Mouse (Mus musculus) forebrain, embryonic 14.5 days (tissue): Measurements from ENCODE around the gene Strn3. TPM values are rescaled to one million over a fixed set of nuclear protein-coding genes. Genes with fewer than 3 reads are reported as not detected.
A peak's percentile ranks its signal among the peaks of the same experiment; 100 is the strongest.
"Not testable (repeated sequence)": the region's sequence is repeated elsewhere in the genome, so short reads cannot be mapped to it uniquely, and the experiment has no call there.

ENCODE experiments used
- ATAC-seq: fragments of 200-750 bp; cut with Nextera tagmentation; 2 replicates; pipeline ENCODE4 v1.8.0; 2017; ENCODE audit warnings: mild to moderate bottlenecking, moderate library complexity
- DNase-seq: peaks from one replicate; pipeline ENCODE4 v3.0.0-alpha.2; 2015; ENCODE audit warnings: low spot score
- H3K27ac ChIP-seq: fragments of 300-500 bp; sonication (generic); 2 replicates; pipeline ENCODE4 v1.5.1; 2014; ENCODE audit warnings: low read depth, mild to moderate bottlenecking, control low read depth, low read length, moderate library complexity
- H3K27me3 ChIP-seq: fragments of 300-500 bp; sonication (generic); replicated peaks from 2 replicates; pipeline ENCODE4 v1.6.1; 2014; ENCODE audit warnings: low read length, control low read depth, mixed read lengths; ENCODE audit not compliant: control insufficient read depth, insufficient read depth
- H3K36me3 ChIP-seq: fragments of 300-500 bp; sonication (generic); 2 replicates; pipeline ENCODE4 v1.6.1; 2014; ENCODE audit warnings: low read length, control low read depth; ENCODE audit not compliant: control insufficient read depth, insufficient read depth
- H3K4me1 ChIP-seq: fragments of 300-500 bp; sonication (generic); 2 replicates; pipeline ENCODE4 v1.6.1; 2014; ENCODE audit warnings: antibody characterized with exemption, low read length, control low read depth; ENCODE audit not compliant: control insufficient read depth, insufficient read depth
- H3K4me2 ChIP-seq: fragments of 300-500 bp; sonication (generic); 2 replicates; pipeline ENCODE4 v1.6.1; 2014; ENCODE audit warnings: mild to moderate bottlenecking, control low read depth, low read length
- H3K4me3 ChIP-seq: fragments of 300-500 bp; sonication (generic); 2 replicates; pipeline ENCODE4 v1.5.1; 2014; ENCODE audit warnings: low read depth, low read length, control low read depth
- H3K9ac ChIP-seq: fragments of 300-500 bp; sonication (generic); 2 replicates; pipeline ENCODE4 v1.6.1; 2014; ENCODE audit warnings: mild to moderate bottlenecking, low read length, control low read depth, moderate library complexity
- H3K9me3 ChIP-seq: fragments of 300-500 bp; sonication (generic); replicated peaks from 2 replicates; pipeline ENCODE4 v1.6.1; 2016; ENCODE audit warnings: low read length, control low read depth, mixed read lengths; ENCODE audit not compliant: control insufficient read depth
- WGBS: fragments of 180-500 bp; shearing (Covaris S2); extraction: QIAGEN DNeasy Blood & Tissue Kit; methylation state at CpG from one replicate; pipeline ENCODE4 v1.1.7; 2014; 5-methylcytosine and 5-hydroxymethylcytosine counted together
- polyA plus RNA-seq: library from polyadenylated mRNA; unstranded; fragments of >200 nt; fragmentation: Nextera tagmentation; extraction: Ambion mirVana; gene quantifications from 2 replicates; pipeline ENCODE4 v1.2.1, GENCODE M21; 2014

The Strn3 gene
- polyA plus RNA-seq, 1 experiment from 2014 or later, result 46.9 TPM

- 67% methylated on average over 1 of the region's 1 CpGs for WGBS
- Histone ChIP-seq H3K4me2 (no peak overlapping the region), H3K4me1 (0 out of 2 replicates have a peak, but pooled peaks cover 4% of the 10 kb centered on the region), H3K27ac (no peak overlapping the region), H3K27me3 (no peaks in the 10 kb centered on the region), H3K9me3 (no peaks in the 10 kb centered on the region), H3K4me3 (no peak overlapping the region), H3K9ac (no peak overlapping the region), H3K36me3 (0 out of 2 replicates have a peak, but pooled peaks cover 3% of the 10 kb centered on the region)
- ATAC-seq (peak; percentile 75), DNase-seq (peak; percentile 41)
Measured at GRCm38 (mm10) chr12:51678844-51679243, 12.9 kb downstream of the Strn3 start.

DNA sequence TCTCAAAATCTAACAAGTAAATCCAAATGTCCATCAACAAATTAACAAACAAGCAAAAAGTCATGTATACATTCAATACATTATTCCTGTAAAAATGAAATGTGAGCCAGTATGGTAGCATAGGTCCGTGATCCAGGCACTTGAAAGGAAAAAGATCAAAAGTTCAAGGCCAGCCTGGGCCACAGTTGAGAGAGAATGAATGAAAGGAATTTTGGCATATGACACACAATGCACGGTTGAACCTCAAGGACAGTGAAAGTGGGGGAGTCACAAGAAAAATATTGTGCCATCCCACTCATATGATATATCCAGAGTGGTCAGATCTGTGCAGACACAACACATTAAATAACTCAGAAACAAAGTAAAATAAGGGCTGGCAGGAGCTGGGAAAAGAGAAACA lies 15.3 kb downstream of the Strn3 start:
- 81% methylated on average over 2 of the region's 2 CpGs for WGBS
- ATAC-seq, result no peak
- no peak overlapping the region for H3K9ac ChIP-seq

DNA sequence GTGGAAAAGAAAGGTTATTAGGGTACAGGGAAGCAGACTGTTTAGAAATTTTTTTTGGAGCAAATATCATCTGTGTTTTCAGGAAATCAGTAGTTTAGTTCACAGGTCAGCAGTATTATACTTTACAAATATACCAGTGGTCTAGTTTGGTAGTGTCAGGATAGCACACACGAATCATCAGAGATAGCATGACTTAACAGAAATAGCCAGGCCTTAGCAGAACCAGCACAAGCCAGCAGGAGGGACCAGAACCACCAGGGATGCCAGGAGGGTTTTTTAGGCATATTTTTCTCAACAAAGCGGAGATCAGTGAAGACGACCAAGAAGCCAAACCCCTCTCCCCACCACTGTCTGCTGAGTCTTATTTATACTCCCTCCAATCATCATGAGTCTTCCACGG lies 18.4 kb downstream of the Strn3 start:
- no peaks in the 10 kb centered on the region for H3K36me3 ChIP-seq
- no peak overlapping the region for H3K4me2 ChIP-seq
- no peak overlapping the region for H3K27ac ChIP-seq
- H3K4me3 ChIP-seq, result no peak overlapping the region
- H3K4me1 ChIP-seq, result no peaks in the 10 kb centered on the region
- H3K9ac ChIP-seq, result no peak overlapping the region
- WGBS, result 68% methylated on average over 4 of the region's 4 CpGs
- ATAC-seq (no peak), DNase-seq (no peak)
- H3K27me3 ChIP-seq, result no peaks in the 10 kb centered on the region
- no peaks in the 10 kb centered on the region for H3K9me3 ChIP-seq

More for the DNA sequence above, 15.3 kb downstream of the Strn3 start:
- H3K9me3 ChIP-seq, result no peaks in the 10 kb centered on the region
- no peak overlapping the region for H3K4me3 ChIP-seq
- no peaks in the 10 kb centered on the region for H3K36me3 ChIP-seq
- H3K4me2 ChIP-seq, result no peak overlapping the region
- no peak overlapping the region for H3K27ac ChIP-seq
- no peaks in the 10 kb centered on the region for H3K27me3 ChIP-seq
- 0 out of 2 replicates have a peak, but pooled peaks cover 4% of the 10 kb centered on the region for H3K4me1 ChIP-seq
- no peak for DNase-seq

DNA sequence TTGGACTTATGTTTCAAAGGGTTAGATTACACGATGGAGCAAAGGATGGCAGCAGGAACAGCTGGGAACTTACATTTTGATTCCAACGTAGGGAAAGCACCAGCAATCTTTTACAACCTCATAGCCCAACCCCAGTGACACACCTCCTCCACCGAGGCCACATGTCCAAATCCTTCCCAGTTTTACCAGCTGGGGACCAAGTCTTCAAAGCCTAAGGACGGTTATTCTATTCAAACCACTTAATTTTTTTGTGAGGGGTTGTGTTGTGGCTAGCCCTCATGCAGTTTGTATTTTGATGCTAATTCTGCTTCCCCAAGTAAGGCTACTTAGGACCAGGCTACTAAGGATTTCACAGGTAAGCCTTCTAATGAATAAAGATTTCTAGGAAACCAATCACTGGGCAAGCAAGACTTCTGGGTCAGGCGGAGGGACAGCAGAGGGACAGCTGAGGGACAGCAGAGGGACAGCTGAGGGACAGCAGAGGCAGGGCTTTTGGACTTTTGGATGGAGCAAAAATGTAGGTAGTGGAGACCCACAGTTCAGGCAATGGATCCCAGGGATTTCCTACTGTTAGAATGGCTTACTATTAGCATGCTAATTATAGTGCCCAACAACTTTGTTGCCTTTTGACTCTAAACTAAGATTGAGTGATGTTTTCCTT lies 20.3 kb downstream of the Strn3 start:
- no peaks in the 10 kb centered on the region for H3K4me1 ChIP-seq
- WGBS, result 32% methylated on average over 5 of the region's 5 CpGs
- H3K9me3 ChIP-seq, result no peaks in the 10 kb centered on the region
- H3K4me3 ChIP-seq, result no peak overlapping the region
- H3K27me3 ChIP-seq, result no peaks in the 10 kb centered on the region
- DNase-seq (no peak), ATAC-seq (no peak)
- H3K27ac ChIP-seq, result no peak overlapping the region
- no peak overlapping the region for H3K9ac ChIP-seq
- no peak overlapping the region for H3K4me2 ChIP-seq
- H3K36me3 ChIP-seq, result no peaks in the 10 kb centered on the region

DNA sequence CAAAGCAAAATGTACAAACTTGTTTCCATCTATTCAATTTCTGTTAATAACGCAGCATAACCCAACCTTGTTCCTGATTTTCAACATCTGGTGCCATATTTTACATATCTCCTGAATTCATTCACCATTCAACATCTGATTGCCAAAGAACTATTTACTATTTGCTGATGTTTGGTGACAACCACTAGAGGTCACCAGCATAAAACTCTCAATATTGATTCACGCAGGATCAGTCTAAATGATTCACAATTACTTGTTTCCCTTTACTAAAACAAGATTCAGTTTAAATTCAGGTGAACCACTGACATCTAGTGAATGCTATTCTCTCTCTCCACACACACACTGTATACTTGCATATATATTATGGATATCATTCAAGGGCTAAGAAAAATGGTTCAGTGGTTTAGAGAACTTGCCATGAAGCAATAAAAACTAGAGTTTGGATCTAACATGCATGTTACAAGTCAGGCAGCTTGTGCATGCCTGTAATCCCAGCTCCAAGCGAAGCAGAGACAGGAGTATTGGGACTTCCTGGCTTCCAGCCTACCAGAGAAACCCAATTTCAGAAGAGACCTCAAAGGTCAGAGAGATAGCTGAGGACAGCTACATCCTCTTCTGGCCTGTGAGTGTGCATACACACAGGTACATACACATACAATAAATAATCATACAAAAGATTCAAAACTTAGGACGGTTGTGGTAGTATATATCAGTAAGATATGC lies 24.8 kb downstream of the Strn3 start:
- no peaks in the 10 kb centered on the region for H3K9me3 ChIP-seq
- no peaks in the 10 kb centered on the region for H3K36me3 ChIP-seq
- H3K27ac ChIP-seq, result no peak overlapping the region
- no peak overlapping the region for H3K9ac ChIP-seq
- no peak for ATAC-seq
- H3K27me3 ChIP-seq, result no peaks in the 10 kb centered on the region
- no peak overlapping the region for H3K4me3 ChIP-seq
- DNase-seq, result peak; percentile 43
- 80% methylated on average over 4 of the region's 4 CpGs for WGBS
- H3K4me2 ChIP-seq, result no peak overlapping the region
- H3K4me1 ChIP-seq, result no peaks in the 10 kb centered on the region

DNA sequence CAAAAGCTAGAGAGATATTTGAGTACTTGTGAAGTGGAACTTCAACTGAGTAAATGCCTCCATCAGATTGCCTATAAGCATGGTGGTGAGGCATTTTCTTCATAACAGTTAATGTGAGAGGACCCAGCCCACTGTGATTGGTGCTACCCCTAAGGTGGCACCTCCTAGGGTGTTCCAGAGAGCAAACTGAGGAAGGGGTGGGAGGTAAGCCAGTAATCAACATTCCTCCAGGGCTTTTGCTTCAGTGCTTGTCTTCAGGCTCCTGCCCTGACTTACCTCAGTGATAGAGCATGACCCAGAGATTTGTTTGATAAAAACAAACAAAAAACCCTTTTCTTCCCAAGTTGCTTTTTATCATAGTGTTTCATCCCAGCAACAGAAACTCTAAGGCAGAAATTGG lies 27.8 kb downstream of the Strn3 start:
- Histone ChIP-seq H3K9ac (no peak overlapping the region), H3K4me3 (no peak overlapping the region), H3K9me3 (no peaks in the 10 kb centered on the region), H3K27ac (no peak overlapping the region), H3K27me3 (no peaks in the 10 kb centered on the region), H3K4me2 (no peak overlapping the region), H3K36me3 (no peaks in the 10 kb centered on the region), H3K4me1 (no peaks in the 10 kb centered on the region)
- ATAC-seq, result no peak
- no peak for DNase-seq

GRCm38 (mm10) chr12:51663011-51663410 lies 28.7 kb downstream of the Strn3 start:
- H3K9me3 ChIP-seq, result no peaks in the 10 kb centered on the region
- no peak overlapping the region for H3K4me2 ChIP-seq
- no peak overlapping the region for H3K9ac ChIP-seq
- H3K27me3 ChIP-seq, result no peaks in the 10 kb centered on the region
- no peaks in the 10 kb centered on the region for H3K4me1 ChIP-seq
- ATAC-seq, result no peak
- no peak overlapping the region for H3K4me3 ChIP-seq
- no peak for DNase-seq
- no peaks in the 10 kb centered on the region for H3K36me3 ChIP-seq
- no peak overlapping the region for H3K27ac ChIP-seq

DNA sequence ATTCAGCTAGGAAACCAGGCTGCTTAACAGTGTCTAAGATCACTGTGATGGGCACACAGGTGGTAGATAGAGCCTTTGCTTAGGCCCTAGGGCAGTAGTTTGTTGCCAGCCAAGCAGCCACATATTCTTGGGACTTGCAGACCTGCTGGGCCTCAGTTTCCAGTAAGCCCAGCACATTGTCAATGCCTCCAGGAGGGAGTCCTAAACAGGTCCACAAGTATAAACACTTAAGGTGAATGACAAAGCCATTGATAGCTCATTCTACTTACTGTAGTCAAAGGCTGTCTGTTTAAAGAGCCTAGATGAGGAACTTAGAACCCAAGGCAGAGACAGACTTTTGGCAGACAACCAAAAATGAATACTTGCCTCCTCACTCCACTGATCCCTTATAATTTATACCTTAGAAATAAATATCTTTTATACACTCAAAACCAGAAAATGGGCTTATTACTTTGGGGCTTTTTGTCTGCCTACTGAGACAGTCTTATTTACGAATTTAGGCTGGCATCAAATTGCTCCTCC lies 35.7 kb downstream of the Strn3 start:
- H3K4me3 ChIP-seq, result no peak overlapping the region
- 84% methylated on average over 1 of the region's 1 CpGs for WGBS
- H3K9ac ChIP-seq, result no peak overlapping the region
- ATAC-seq (no peak), DNase-seq (peak; percentile 19)
- H3K27ac ChIP-seq, result no peak overlapping the region
- H3K4me2 ChIP-seq, result no peak overlapping the region
- H3K4me1 ChIP-seq, result no peaks in the 10 kb centered on the region
- no peaks in the 10 kb centered on the region for H3K9me3 ChIP-seq
- H3K27me3 ChIP-seq, result no peaks in the 10 kb centered on the region
- H3K36me3 ChIP-seq, result peaks cover 15% of the 10 kb centered on the region; the same call in 1 of the 2 replicates

DNA sequence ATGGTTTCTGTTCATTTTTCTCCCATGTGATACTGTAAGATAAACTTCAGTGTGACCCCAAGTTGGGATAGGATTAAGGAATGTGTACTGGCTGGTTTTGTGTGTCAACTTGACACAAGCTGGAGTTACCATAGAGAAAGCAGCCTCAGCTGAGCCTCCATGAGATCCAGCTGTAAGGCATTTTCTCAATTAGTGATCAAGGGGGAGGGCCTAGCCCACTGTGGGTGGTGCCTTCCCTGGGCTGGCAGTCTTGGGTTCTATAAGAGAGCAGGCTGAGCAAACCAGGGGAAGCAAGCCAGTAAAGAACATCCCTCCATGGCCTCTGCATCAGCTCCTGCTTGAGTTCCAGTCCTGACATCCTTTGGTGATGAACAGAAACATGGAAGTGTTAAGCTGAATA lies 42.3 kb downstream of the Strn3 start:
- H3K27ac ChIP-seq, H3K4me3 ChIP-seq, H3K9me3 ChIP-seq, H3K27me3 ChIP-seq, H3K4me2 ChIP-seq, DNase-seq, H3K9ac ChIP-seq, H3K4me1 ChIP-seq, ATAC-seq: not testable (repeated sequence)
- H3K36me3 ChIP-seq, result peaks cover 40% of the 10 kb centered on the region
